Mouse (Mus musculus) stomach, postnatal 0 days (tissue): ENCODE measurements at regions not wholly inside any gene's neighbourhood (a gene's known extent, or its start where the extent isn't known, plus 50 kb on each side); places are given as distances from the start of the nearest gene placed in this dataset.

Experiments used
- ATAC-seq: fragments of 200-750 bp; cut with Nextera tagmentation; 2 replicates; pipeline ENCODE4 v1.8.0; 2017; ENCODE audit not compliant: low FRiP score, low TSS enrichment
- DNase-seq: peaks from one replicate; pipeline ENCODE4 v3.0.0-alpha.2; 2016; ENCODE audit warnings: low spot score
- H3K27ac ChIP-seq: fragments of 300-500 bp; sonication (generic); replicated peaks from 2 replicates; pipeline ENCODE4 v1.5.1; 2014; ENCODE audit warnings: mild to moderate bottlenecking, control low read depth
- H3K27me3 ChIP-seq: fragments of 300-500 bp; sonication (generic); 2 replicates; pipeline ENCODE4 v1.6.1; 2014; ENCODE audit warnings: low read length; ENCODE audit not compliant: control insufficient read depth, insufficient read depth
- H3K36me3 ChIP-seq: fragments of 300-500 bp; sonication (generic); 2 replicates; pipeline ENCODE4 v1.6.1; 2014; ENCODE audit warnings: low read length, mixed read lengths; ENCODE audit not compliant: control insufficient read depth, insufficient read depth
- H3K4me1 ChIP-seq: fragments of 300-500 bp; sonication (generic); replicated peaks from 2 replicates; pipeline ENCODE4 v1.6.1; 2014; ENCODE audit warnings: antibody characterized with exemption; ENCODE audit not compliant: control insufficient read depth, insufficient read depth
- H3K4me2 ChIP-seq: fragments of 300-500 bp; sonication (generic); replicated peaks from 2 replicates; pipeline ENCODE4 v1.6.1; 2014; ENCODE audit warnings: low read depth, mild to moderate bottlenecking, control low read depth, moderate library complexity
- H3K4me3 ChIP-seq: fragments of 300-500 bp; sonication (generic); 2 replicates; pipeline ENCODE4 v1.5.1; 2014; ENCODE audit warnings: low read depth, low read length, control low read depth
- H3K9ac ChIP-seq: fragments of 300-500 bp; sonication (generic); 2 replicates; pipeline ENCODE4 v1.6.1; 2014; ENCODE audit warnings: mild to moderate bottlenecking, low read length, control low read depth, mixed read lengths
- H3K9me3 ChIP-seq: fragments of 300-500 bp; sonication (generic); 2 replicates; pipeline ENCODE4 v1.6.1; 2016; ENCODE audit warnings: low read length; ENCODE audit not compliant: control insufficient read depth
- CTCF ChIP-seq: IDR thresholded peaks from 2 replicates; pipeline ENCODE4 v1.5.1; 2016; ENCODE audit warnings: antibody characterized with exemption, low read depth, mild to moderate bottlenecking, moderate library complexity
- EP300 ChIP-seq: optimal IDR thresholded peaks from 2 replicates; pipeline ENCODE3; 2016; ENCODE audit warnings: antibody characterized with exemption
- WGBS: fragments of 180-500 bp; shearing (Covaris S2); extraction: QIAGEN DNeasy Blood & Tissue Kit; methylation state at CpG from one replicate; pipeline ENCODE4 v1.1.7; 2014; 5-methylcytosine and 5-hydroxymethylcytosine counted together

- 85% methylated on average over 4 of the region's 4 CpGs for WGBS
- H3K9ac ChIP-seq, result no peak overlapping the region
- no peak overlapping the region for H3K4me2 ChIP-seq
- no peaks in the 10 kb centered on the region for H3K27me3 ChIP-seq
- ATAC-seq (no peak), DNase-seq (no peak)
- no peaks in the 10 kb centered on the region for H3K4me1 ChIP-seq
- TF ChIP-seq EP300 (no peak), CTCF (no peak)
- no peak overlapping the region for H3K27ac ChIP-seq
- H3K9me3 ChIP-seq, result no peaks in the 10 kb centered on the region
- H3K4me3 ChIP-seq, result no peak overlapping the region
- no peaks in the 10 kb centered on the region for H3K36me3 ChIP-seq
Observed at GRCm38 (mm10) chr15:68471928-68472327, 1971.2 kb upstream of the Lrrc6 start.

GRCm38 (mm10) chr15:68462851-68463250 lies 1962.1 kb upstream of the Lrrc6 start:
- no peak for ATAC-seq
- no peak overlapping the region for H3K9ac ChIP-seq
- no peak for DNase-seq
- H3K4me1 ChIP-seq, result no peaks in the 10 kb centered on the region
- WGBS, result 46% methylated on average over 3 of the region's 3 CpGs
- no peaks in the 10 kb centered on the region for H3K9me3 ChIP-seq
- no peak overlapping the region for H3K27ac ChIP-seq
- H3K36me3 ChIP-seq, result no peaks in the 10 kb centered on the region
- H3K27me3 ChIP-seq, result no peaks in the 10 kb centered on the region
- TF ChIP-seq EP300 (no peak), CTCF (no peak)
- H3K4me3 ChIP-seq, result no peak overlapping the region
- H3K4me2 ChIP-seq, result no peak overlapping the region

DNA sequence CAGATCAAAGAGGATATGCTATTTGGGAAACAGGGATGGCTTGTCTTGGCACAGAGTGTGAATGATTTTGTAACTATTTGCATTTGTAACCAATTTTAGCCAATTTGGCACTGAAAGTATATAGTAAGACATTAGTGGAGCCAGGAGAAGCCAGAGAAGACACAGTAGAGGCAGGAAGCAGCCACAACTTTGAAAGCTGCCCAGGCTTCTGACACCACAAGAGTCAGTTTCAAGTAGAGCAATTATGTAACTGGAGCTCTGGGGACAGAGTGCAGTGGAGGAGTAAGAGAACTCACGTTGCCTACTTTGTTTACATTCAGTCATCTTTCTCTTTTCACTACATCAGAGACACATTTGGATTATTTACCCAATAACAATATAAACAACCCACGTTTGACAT lies 1956.5 kb upstream of the Lrrc6 start:
- H3K27me3 ChIP-seq, result no peaks in the 10 kb centered on the region
- no peak for DNase-seq
- TF ChIP-seq CTCF (no peak), EP300 (no peak)
- H3K9ac ChIP-seq, result no peak overlapping the region
- H3K4me3 ChIP-seq, result no peak overlapping the region
- no peaks in the 10 kb centered on the region for H3K4me1 ChIP-seq
- no peak overlapping the region for H3K4me2 ChIP-seq
- H3K36me3 ChIP-seq, result no peaks in the 10 kb centered on the region
- H3K9me3 ChIP-seq, result no peaks in the 10 kb centered on the region
- 13% methylated on average over 2 of the region's 2 CpGs for WGBS
- no peak for ATAC-seq
- no peak overlapping the region for H3K27ac ChIP-seq

DNA sequence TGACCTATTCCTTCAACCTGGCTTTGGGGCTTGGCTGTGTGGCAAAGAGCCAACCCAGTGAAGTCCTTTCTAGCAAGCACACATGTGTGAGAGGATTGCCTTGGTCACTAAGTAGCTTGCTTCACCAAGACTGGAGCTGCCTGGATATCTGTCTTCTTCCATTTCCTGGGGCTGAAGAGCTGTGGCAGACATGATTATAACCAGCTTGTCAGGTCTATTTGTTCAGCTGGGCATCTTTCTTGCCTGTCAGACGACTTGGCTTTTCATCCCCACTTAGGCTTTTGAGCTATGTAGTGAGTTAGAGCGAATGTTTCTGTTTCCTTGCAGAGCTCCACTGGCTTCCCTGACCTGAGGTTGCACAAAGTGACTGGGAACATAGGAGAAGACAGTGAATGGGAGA lies 1951.3 kb upstream of the Lrrc6 start:
- no peaks in the 10 kb centered on the region for H3K4me1 ChIP-seq
- no peak for ATAC-seq
- H3K9ac ChIP-seq, result no peak overlapping the region
- H3K27ac ChIP-seq, result no peak overlapping the region
- no peak overlapping the region for H3K4me3 ChIP-seq
- no peaks in the 10 kb centered on the region for H3K27me3 ChIP-seq
- WGBS, result 26% methylated on average over 2 of the region's 2 CpGs
- TF ChIP-seq CTCF, result no peak
- TF ChIP-seq EP300, result no peak
- H3K4me2 ChIP-seq, result no peak overlapping the region
- DNase-seq, result no peak
- no peaks in the 10 kb centered on the region for H3K9me3 ChIP-seq
- H3K36me3 ChIP-seq, result no peaks in the 10 kb centered on the region

GRCm38 (mm10) chr15:68445341-68445740 lies 1944.6 kb upstream of the Lrrc6 start:
- Histone ChIP-seq H3K36me3 (no peaks in the 10 kb centered on the region), H3K4me2 (no peak overlapping the region), H3K27me3 (no peaks in the 10 kb centered on the region), H3K9ac (no peak overlapping the region), H3K9me3 (no peaks in the 10 kb centered on the region), H3K27ac (no peak overlapping the region), H3K4me1 (no peaks in the 10 kb centered on the region), H3K4me3 (no peak overlapping the region)
- ATAC-seq (no peak), DNase-seq (no peak)
- WGBS, result 86% methylated on average over 7 of the region's 7 CpGs
- TF ChIP-seq EP300, result no peak
- TF ChIP-seq CTCF, result no peak

GRCm38 (mm10) chr15:68440636-68441035 lies 1939.9 kb upstream of the Lrrc6 start:
- Histone ChIP-seq H3K27me3 (no peaks in the 10 kb centered on the region), H3K4me2 (no peak overlapping the region), H3K4me3 (no peak overlapping the region), H3K27ac (no peak overlapping the region), H3K9ac (no peak overlapping the region), H3K36me3 (no peaks in the 10 kb centered on the region), H3K9me3 (no peaks in the 10 kb centered on the region), H3K4me1 (no peaks in the 10 kb centered on the region)
- TF ChIP-seq CTCF (no peak), EP300 (no peak)
- 69% methylated on average over 9 of the region's 9 CpGs for WGBS
- DNase-seq (no peak), ATAC-seq (no peak)

DNA sequence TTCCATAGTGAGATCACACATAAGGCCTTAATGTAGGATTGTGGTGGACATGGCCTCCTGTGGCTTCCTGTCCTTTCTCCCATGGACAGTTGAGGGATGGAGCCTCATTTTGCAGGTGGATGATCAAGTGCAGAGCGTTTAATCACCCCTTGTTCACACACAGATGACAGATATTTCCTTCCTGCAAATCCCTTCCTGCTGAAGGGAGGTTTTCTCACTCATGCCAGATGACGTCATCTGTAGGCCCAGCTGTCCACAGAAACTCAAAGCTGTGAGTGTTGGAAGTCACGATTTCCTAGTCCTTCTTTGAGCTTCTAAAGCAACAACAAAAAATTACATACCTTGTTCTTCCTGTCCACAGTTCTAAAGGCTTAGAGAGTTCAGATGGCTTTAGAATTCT lies 1935.3 kb upstream of the Lrrc6 start:
- H3K36me3 ChIP-seq, result no peaks in the 10 kb centered on the region
- TF ChIP-seq CTCF (no peak), EP300 (no peak)
- no peaks in the 10 kb centered on the region for H3K27me3 ChIP-seq
- ATAC-seq (no peak), DNase-seq (no peak)
- H3K27ac ChIP-seq, result no peak overlapping the region
- H3K4me3 ChIP-seq, result no peak overlapping the region
- WGBS, result 26% methylated on average over 3 of the region's 3 CpGs
- no peaks in the 10 kb centered on the region for H3K4me1 ChIP-seq
- no peaks in the 10 kb centered on the region for H3K9me3 ChIP-seq
- H3K4me2 ChIP-seq, result no peak overlapping the region
- H3K9ac ChIP-seq, result no peak overlapping the region
